Mouse (Mus musculus): Measurements from ENCODE around the gene Derl2. TPM values are rescaled to one million over a fixed set of nuclear protein-coding genes. Genes with fewer than 3 reads are reported as not detected.
A peak's percentile ranks its signal among the peaks of the same experiment; 100 is the strongest.

Gene Derl2
- total and polyA plus RNA-seq, 2 experiments from 2014 or later, result 32.3 to 37.3 TPM

DNA sequence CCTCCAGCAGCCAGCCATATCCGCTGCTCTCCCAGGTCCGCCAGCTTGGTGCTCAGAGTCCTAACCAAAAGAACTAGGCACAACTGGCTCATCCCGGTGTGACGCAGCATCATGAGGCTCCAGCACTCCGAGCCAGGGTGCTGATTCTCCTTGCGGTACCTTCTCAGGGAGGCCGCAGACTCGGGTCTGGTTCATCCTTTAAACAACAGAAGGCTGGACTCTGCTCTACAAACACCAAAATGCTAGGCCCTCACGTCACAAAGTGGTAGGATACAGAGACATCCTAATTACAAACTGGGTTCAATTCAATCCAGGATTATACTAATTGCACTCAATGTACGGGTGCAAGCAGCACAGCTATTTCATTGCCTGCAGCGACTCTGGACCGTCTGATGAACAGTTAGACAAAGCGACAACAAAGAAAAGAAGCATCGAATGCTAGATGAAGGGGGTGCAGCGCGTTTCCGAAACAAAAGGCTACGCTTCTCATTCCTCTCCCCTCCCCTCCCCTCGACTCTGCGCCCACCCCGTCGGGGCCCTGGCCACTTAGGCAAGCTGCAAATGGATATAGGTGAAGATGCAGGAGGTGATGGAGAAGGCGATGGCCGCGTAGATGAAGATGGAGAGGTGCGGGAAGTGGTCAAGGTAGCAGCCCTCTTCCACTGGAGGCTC lies 13.0 kb upstream of the Derl2 start:
- no peak for TF ChIP-seq EP300 (IDR thresholded peaks at IDR 0.05; ENCODE audit: low read depth)
- Histone ChIP-seq H3K4me3 (ENCODE audit: low read depth, low read length) (peak overlapping the region; percentile 47), H3K9me3 (replicated peaks; ENCODE audit: control insufficient read depth, low read length) (no peaks in the 10 kb centered on the region), H3K9ac (replicated peaks; ENCODE audit: low read depth, low read length) (no peak overlapping the region), H3K4me2 (ENCODE audit: low read depth, low read length) (peak overlapping the region; percentile 76), H3K27me3 (ENCODE audit: control insufficient read depth, insufficient read depth, low read length) (no peaks in the 10 kb centered on the region), H3K27ac (ENCODE audit: low read depth) (no peak overlapping the region), H3K4me1 (ENCODE audit: control insufficient read depth, insufficient read depth) (no peaks in the 10 kb centered on the region), H3K36me3 (replicated peaks; ENCODE audit: control insufficient read depth, insufficient read depth, low read length) (peaks cover 3% of the 10 kb centered on the region)
- WGBS, result 15% methylated on average over 22 of the region's 26 CpGs
- DNase-seq (ENCODE audit: low spot score) (no peak), ATAC-seq (ENCODE audit: insufficient read depth, low read depth) (no peak)

GRCm38 (mm10) chr11:71032070-71032469 lies 12.4 kb upstream of the Derl2 start:
- H3K9ac ChIP-seq (replicated peaks; ENCODE audit: low read depth, low read length), result no peak overlapping the region
- no peak overlapping the region for H3K27ac ChIP-seq (ENCODE audit: low read depth)
- no peak overlapping the region for H3K4me2 ChIP-seq (ENCODE audit: low read depth, low read length)
- no peaks in the 10 kb centered on the region for H3K27me3 ChIP-seq (ENCODE audit: control insufficient read depth, insufficient read depth, low read length)
- DNase-seq (ENCODE audit: low spot score) (no peak), ATAC-seq (ENCODE audit: insufficient read depth, low read depth) (no peak)
- TF ChIP-seq EP300 (IDR thresholded peaks at IDR 0.05; ENCODE audit: low read depth) (no peak), CTCF (IDR thresholded peaks at IDR 0.05; ENCODE audit: low read depth) (no peak)
- no peak overlapping the region for H3K4me3 ChIP-seq (ENCODE audit: low read depth, low read length)
- 82% methylated on average over 7 of the region's 7 CpGs for WGBS
- no peaks in the 10 kb centered on the region for H3K4me1 ChIP-seq (ENCODE audit: control insufficient read depth, insufficient read depth)
- no peaks in the 10 kb centered on the region for H3K9me3 ChIP-seq (replicated peaks; ENCODE audit: control insufficient read depth, low read length)
- peaks cover 9% of the 10 kb centered on the region for H3K36me3 ChIP-seq (replicated peaks; ENCODE audit: control insufficient read depth, insufficient read depth, low read length)

DNA sequence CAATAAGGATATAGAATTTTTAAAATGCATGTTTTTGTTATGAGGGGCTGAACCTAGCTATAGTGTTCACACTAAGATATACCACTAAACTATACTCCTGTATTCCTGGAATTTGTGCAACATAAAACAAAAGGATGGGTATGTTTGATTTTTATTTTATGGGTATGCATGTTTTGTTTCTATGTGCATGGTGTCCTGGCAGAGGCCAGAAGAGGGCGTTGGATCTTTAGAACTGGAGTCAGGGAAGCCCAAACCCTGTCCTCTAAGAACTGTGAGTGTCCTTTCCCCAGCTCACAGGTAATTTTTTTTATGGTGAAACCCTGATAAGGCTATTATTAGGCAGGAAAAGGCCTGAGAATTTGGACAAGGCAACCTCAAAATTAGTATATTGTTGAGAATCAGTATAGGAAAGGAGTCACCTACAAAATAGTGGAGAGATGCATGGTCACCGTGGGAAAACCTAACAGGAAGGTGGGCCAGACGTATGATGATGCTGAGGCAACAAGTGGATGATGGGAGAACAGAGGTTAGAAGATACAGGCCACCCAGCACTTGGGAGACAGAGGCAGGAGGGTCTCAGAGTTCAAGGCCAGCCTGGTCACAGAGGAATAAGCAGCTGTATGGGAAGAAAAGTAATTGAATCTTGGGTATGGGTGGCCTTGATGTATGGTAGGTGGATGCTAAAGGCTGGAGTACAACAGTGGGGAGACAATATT lies 9.9 kb upstream of the Derl2 start:
- H3K27ac ChIP-seq (ENCODE audit: low read depth), result no peak overlapping the region
- ATAC-seq (ENCODE audit: insufficient read depth, low read depth) (no peak), DNase-seq (ENCODE audit: low spot score) (no peak)
- no peak overlapping the region for H3K4me2 ChIP-seq (ENCODE audit: low read depth, low read length)
- H3K4me1 ChIP-seq (ENCODE audit: control insufficient read depth, insufficient read depth), result no peaks in the 10 kb centered on the region
- H3K9me3 ChIP-seq (replicated peaks; ENCODE audit: control insufficient read depth, low read length), result no peaks in the 10 kb centered on the region
- TF ChIP-seq CTCF (IDR thresholded peaks at IDR 0.05; ENCODE audit: low read depth), result no peak
- no peak for TF ChIP-seq EP300 (IDR thresholded peaks at IDR 0.05; ENCODE audit: low read depth)
- no peak overlapping the region for H3K9ac ChIP-seq (replicated peaks; ENCODE audit: low read depth, low read length)
- WGBS, result 70% methylated on average over 3 of the region's 3 CpGs
- H3K27me3 ChIP-seq (ENCODE audit: control insufficient read depth, insufficient read depth, low read length), result no peaks in the 10 kb centered on the region
- peaks cover 30% of the 10 kb centered on the region for H3K36me3 ChIP-seq (replicated peaks; ENCODE audit: control insufficient read depth, insufficient read depth, low read length)
- no peak overlapping the region for H3K4me3 ChIP-seq (ENCODE audit: low read depth, low read length)

GRCm38 (mm10) chr11:71028280-71028679 lies 8.6 kb upstream of the Derl2 start:
- no peak overlapping the region for H3K27ac ChIP-seq (ENCODE audit: low read depth)
- no peaks in the 10 kb centered on the region for H3K4me1 ChIP-seq (ENCODE audit: control insufficient read depth, insufficient read depth)
- no peaks in the 10 kb centered on the region for H3K9me3 ChIP-seq (replicated peaks; ENCODE audit: control insufficient read depth, low read length)
- no peak for DNase-seq (ENCODE audit: low spot score)
- 72% methylated on average over 3 of the region's 3 CpGs for WGBS
- H3K9ac ChIP-seq (replicated peaks; ENCODE audit: low read depth, low read length), result no peak overlapping the region
- no peak overlapping the region for H3K4me2 ChIP-seq (ENCODE audit: low read depth, low read length)
- no peak for ATAC-seq (ENCODE audit: insufficient read depth, low read depth)
- no peak for TF ChIP-seq EP300 (IDR thresholded peaks at IDR 0.05; ENCODE audit: low read depth)
- TF ChIP-seq CTCF (IDR thresholded peaks at IDR 0.05; ENCODE audit: low read depth), result no peak
- H3K27me3 ChIP-seq (ENCODE audit: control insufficient read depth, insufficient read depth, low read length), result no peaks in the 10 kb centered on the region
- peaks cover 33% of the 10 kb centered on the region for H3K36me3 ChIP-seq (replicated peaks; ENCODE audit: control insufficient read depth, insufficient read depth, low read length)
- H3K4me3 ChIP-seq (ENCODE audit: low read depth, low read length), result no peak overlapping the region

DNA sequence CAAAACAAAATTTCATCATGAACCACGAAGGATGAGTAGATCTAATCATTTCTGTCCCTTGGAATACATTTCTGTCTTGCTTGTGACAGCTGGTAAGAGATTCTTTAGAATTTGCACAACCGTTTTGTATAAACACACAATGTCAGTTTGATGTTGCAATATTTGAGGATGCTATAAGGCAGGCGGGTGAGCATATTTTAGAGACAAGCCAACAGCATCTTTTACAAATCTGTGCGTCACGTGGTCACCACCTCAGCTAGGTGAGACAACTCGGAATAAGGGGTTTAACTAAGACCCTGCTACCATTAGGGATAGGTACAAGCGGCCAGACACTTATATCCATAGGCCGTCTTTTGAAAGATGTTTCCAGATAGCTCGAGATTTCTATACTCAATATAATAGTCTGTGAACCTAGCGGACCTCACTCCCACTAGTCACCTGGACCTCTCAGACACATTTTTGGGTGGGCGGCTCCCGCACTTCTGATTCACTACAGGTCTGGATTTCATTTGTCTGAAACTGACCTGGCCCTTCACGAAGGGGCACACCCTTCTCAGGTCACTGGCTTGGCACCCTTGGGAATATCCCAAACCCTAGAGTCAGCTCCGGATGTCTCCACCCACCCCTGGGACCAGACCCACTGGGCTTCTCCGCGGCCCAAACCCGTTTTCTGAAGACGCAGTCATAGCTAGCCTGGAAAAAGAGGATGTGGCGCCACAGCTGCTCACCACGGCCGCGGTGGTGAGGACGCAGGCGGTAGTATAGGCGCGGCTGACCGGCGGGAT lies 1.0 kb downstream of the Derl2 start:
- peaks cover 11% of the 10 kb centered on the region for H3K36me3 ChIP-seq (replicated peaks; ENCODE audit: control insufficient read depth, insufficient read depth, low read length)
- no peak for TF ChIP-seq CTCF (IDR thresholded peaks at IDR 0.05; ENCODE audit: low read depth)
- no peak for TF ChIP-seq EP300 (IDR thresholded peaks at IDR 0.05; ENCODE audit: low read depth)
- peaks cover 17% of the 10 kb centered on the region for H3K4me1 ChIP-seq (ENCODE audit: control insufficient read depth, insufficient read depth)
- ATAC-seq (ENCODE audit: insufficient read depth, low read depth), result peak; percentile 4
- DNase-seq (ENCODE audit: low spot score), result no peak
- peak overlapping the region; percentile 96 for H3K4me3 ChIP-seq (ENCODE audit: low read depth, low read length)
- peak overlapping the region; percentile 93 for H3K4me2 ChIP-seq (ENCODE audit: low read depth, low read length)
- 4% methylated on average over 28 of the region's 28 CpGs for WGBS
- peak overlapping the region; percentile 88 for H3K27ac ChIP-seq (ENCODE audit: low read depth)
- no peaks in the 10 kb centered on the region for H3K27me3 ChIP-seq (ENCODE audit: control insufficient read depth, insufficient read depth, low read length)
- peak overlapping the region; percentile 80 for H3K9ac ChIP-seq (replicated peaks; ENCODE audit: low read depth, low read length)
- no peaks in the 10 kb centered on the region for H3K9me3 ChIP-seq (replicated peaks; ENCODE audit: control insufficient read depth, low read length)

All from heart, postnatal 0 days (tissue).